Mouse (Mus musculus) erythroblast, adult 5-6 weeks (primary cell): Measurements from ENCODE around the gene Ugt1a9. TPM values are rescaled to one million over a fixed set of nuclear protein-coding genes. Genes with fewer than 3 reads are reported as not detected.
A peak's percentile ranks its signal among the peaks of the same experiment; 100 is the strongest.
"Not testable (repeated sequence)": the region's sequence is repeated elsewhere in the genome, so short reads cannot be mapped to it uniquely, and the experiment has no call there.

Experiments used
- ATAC-seq: replicated peaks from 2 replicates; pipeline ENCODE4 v1.8.0; 2016; ENCODE audit warnings: moderate number of reproducible peaks, mild to moderate bottlenecking, moderate TSS enrichment, inconsistent platforms; ENCODE audit not compliant: poor library complexity, low FRiP score, severe bottlenecking
- total RNA-seq, 2 experiments: library from RNA; stranded (forward) in 1 of 2; stranded (reverse) in 1 of 2; fragments of 150-400 nt in 1 of 2; fragments of 200-764, 138-1000 nt in 1 of 2; gene quantifications; 2 replicates each; pipeline versions ENCODE4 v1.2.3 to v1.2.4; 2015 to 2017; ENCODE audit warnings: low replicate concordance in 2 of 2

Ugt1a9 gene
- total RNA-seq, 2 experiments from 2014 or later = not detected

DNA sequence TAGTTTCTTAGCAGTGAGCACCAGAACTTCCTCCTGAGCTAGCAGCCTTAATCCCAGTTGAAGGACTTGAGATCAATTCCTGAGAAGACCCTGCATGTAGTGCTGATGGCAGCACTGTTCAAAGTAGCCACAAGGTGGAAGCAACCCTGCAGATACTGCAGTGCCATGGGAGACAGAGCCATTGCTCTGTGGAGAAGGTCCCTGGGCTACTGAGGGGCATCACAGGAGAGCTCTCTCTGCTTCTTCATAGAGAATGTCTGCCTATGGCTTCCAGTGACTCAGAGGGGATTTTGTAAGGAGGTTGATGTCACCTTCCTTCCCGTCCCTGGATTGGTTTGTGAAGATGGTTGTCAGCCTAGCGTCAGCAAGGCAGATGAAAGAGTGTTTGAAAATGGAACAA lies 79.5 kb downstream of the Ugt1a9 start:
- not testable (repeated sequence) for ATAC-seq

DNA sequence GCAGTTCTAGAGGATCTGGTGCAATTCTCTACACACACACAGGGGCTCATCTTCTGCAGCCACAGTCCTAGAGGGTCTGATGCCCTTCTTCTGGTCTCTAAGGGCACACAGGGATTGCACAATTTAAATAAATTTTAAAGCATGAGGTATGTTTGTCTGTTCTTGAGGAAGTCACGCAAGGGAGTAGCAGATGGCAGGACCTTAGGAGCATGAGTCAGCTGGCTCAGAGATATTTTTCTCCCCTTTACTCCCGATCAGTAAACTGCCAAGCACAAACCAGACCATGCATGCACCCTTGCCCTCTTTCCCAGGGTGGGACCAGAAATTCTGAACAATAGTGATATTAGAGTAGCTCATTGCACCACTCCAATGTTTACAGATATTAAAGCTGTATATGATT lies 87.8 kb downstream of the Ugt1a9 start:
- no peak for ATAC-seq

DNA sequence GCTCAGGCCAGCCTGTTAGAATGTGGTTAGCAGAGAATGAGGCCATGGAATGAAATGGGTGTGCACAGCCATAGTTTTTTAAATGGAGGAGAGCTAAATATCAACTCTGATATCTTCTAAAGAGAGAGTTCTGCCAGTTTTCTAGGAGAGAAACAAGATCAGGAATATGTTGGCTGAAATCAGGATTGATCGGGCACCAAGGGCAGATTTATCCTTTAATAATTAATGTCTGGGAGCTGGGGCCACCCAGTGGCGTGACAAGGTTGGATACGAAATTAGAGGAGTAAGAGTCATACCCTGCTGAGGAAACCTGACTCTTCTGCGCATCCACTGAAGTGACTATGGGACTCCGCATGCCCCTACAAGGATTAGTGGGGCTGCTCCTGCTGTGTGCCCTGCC lies 95.1 kb downstream of the Ugt1a9 start, which contains the start of gene Ugt1a5:
Gene Ugt1a5, plus strand, starts transcription at position 302 of the 400 bp plus-strand sequence.
- ATAC-seq = no peak

DNA sequence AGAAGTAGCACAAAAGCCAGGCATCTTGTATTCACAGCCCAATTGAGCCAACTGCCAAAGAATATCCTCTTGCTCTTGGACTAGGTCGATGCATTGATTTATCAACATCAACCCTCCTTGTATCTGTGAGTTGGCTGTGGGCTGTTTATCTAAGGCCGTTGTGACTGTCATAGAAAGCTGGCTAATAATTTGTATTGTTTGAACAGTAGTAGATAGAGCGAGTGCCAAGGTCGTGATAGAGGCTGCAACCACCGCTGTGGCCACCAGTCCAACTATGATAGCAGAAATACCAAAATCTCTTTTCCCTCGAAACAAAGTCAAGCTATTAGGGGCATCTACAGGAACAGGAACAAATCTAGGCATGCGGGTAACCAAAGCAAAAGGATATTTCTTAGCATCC lies 101.6 kb downstream of the Ugt1a9 start:
- ATAC-seq = not testable (repeated sequence)

DNA sequence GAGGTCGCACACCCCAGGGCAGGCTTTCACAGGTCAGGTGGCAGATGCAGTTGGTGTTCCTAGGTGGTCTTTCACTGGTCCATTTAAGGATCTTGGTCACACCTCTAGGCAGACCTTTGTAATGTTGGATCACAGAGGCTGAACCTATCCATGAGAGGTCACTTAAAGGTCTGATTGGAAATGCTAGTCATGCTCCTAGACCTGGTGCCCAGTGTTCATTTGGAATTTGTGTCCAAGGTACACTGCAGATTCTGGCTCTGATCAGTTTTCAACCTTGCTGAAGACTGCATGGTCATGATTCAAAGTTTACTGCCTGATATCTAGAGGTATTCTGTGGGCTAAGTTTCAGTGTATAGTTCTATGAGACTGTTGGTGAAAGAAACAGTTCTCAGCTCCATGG lies 109.1 kb downstream of the Ugt1a9 start:
- no peak for ATAC-seq

DNA sequence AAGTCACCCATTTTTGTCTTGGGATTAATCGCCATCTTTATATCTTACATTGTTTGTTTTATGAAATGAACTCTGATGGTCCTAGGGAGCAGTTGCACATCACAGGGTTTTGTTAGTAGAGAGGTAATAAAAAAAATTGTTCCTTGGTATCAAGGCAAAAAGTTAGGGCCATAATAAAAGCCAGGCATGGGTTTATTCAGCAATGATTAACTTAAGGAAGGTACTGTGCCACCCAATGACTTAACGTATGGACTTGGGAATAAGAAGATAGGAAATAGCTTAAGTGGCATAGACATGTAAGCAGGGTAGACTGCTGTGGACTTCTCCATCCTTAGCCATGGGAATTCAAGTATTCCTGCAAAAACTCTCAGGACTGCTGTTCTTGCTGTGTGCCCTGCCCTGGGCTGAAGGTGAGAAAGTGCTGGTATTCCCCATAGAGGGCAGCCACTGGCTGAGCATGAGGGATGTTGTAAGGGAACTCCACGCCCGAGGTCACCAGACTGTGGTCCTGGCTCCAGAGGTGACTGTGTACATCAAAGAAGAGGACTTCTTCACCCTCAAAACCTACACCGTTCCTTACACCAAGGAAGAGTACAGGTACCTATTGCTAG lies 115.8 kb downstream of the Ugt1a9 start:
- no peak for ATAC-seq

DNA sequence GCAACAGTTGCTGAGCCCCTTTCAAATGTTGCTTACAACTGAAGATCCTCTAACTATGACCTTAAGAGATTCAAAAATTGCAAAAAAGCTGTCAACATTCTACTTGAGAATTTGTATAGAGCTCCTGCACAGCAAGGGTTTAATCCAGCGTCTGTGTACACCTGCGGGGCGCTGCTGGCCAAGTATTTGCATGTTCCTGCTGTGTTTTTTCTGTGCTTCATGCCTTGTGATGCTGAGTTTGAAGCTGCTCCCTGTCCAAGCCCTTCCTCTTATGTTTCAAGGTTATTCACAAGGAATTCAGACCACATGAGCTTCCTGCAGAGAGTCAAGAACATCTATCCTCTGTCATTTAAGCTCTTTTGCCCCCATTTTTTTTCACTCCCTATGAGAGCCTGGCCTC lies 121.5 kb downstream of the Ugt1a9 start:
- no peak for ATAC-seq

DNA sequence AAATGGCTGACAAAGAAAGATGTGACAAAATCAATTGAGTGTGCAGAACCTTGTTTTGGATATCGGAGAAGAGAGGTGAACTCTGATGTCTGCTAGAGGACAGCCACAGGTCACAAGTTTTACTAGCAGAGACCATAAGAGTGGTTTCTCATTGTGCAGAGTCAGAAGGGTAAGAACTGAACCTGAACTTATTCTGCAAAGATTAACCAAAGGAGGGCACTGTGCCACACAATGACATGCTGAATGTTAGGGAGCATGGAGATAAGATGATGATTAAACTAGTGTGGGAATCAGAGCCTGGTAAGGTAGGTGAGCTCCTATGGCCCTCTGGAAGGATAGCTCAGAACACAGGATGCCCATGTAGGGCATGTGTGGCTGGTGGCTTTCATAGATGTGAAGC lies 125.1 kb downstream of the Ugt1a9 start:
- ATAC-seq = 0 out of 2 replicates have a peak, but pooled peaks have one; percentile 43

DNA sequence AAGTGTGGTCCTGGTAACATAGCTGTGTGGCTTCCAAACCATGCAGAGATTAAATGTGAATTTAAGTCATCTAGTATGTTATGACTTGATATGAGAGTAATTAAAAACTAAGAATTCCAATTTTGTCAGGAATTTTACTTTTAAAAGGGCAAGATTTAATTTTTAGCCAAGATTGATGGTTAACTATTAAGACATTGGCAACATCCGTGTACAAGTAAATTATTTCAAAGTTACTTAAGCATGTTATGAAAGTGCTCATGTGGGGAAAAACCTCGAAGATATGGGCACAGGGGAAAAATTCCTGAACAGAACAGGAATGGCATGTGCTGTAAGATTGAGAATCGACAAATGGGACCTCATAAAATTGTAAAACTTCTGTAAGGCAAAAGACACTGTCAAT lies 126.8 kb downstream of the Ugt1a9 start:
- no peak for ATAC-seq

DNA sequence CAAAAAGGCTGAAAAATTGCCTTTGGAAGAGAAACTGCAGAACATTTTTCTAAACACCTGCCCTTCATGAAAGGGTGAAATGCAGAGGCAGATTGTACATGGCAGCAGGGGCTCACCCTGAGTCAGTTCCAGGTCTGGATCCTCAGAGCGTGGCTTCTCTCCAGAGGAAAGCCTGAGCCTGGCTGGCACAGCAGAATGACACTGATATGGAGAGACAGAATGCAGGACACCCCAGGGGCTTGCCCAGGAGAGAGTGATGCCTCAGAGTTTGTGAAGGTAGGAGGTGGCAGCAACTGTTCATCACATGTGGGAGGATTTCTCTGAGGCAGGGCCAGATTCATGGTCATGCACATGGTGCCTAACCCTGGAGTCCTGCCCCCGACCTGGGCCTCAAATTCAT lies 129.4 kb downstream of the Ugt1a9 start:
- no peak for ATAC-seq

DNA sequence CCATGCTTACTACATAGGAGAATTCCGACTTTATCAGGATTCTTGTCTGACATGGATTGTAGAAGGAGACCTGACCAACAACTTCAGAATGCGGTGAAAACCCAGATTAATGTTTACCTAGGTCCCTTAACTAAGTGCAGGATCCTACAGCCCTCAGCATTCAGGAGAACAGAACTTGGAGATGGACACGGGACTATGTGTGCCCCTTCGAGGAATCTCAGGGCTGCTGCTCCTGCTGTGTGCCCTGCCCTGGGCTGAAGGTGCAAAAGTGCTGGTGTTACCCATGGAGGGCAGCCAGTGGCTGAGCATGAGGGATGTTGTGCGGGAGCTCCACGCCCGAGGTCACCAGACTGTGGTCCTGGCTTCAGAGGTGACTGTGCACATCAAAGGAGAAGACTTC lies 129.9 kb downstream of the Ugt1a9 start, which contains the start of gene Ugt1a2:
Gene Ugt1a2, plus strand, starts transcription at position 146 of the 400 bp plus-strand sequence.
- ATAC-seq = no peak

DNA sequence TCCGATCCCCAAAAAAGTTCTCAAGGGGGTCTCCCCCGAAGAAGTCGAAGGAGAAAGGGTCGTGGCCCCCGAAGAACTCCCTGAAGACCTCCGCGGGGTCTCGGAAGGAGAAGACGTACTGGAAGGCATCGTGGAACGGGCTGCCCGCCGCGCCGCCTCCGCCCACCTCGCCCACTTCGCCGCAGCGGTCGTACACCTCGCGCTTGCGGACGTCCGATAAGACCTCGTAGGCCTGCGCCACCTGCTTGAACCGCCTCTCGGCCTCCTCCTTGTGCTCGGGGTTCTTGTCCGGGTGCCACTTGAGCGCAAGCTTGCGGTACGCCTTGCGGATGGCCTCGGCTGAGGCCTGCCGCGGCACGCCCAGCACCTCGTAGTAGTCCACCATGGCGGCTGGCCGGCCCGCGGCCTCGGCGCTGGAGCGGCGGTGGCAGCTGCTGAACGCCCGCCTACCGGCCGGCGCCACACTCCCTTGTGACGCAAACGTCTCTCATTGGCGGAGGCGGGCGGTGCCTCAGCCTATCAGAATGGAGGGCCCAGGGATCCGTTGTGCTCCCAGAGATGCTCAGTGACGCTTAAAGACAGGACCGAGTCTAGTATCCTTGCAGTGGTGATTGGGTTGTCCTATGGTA lies 134.8 kb downstream of the Ugt1a9 start, which contains the start of gene Dnajb3:
Gene Dnajb3, minus strand, starts transcription at position 489 of the 629 bp plus-strand sequence.
- ATAC-seq = peak; percentile 82

DNA sequence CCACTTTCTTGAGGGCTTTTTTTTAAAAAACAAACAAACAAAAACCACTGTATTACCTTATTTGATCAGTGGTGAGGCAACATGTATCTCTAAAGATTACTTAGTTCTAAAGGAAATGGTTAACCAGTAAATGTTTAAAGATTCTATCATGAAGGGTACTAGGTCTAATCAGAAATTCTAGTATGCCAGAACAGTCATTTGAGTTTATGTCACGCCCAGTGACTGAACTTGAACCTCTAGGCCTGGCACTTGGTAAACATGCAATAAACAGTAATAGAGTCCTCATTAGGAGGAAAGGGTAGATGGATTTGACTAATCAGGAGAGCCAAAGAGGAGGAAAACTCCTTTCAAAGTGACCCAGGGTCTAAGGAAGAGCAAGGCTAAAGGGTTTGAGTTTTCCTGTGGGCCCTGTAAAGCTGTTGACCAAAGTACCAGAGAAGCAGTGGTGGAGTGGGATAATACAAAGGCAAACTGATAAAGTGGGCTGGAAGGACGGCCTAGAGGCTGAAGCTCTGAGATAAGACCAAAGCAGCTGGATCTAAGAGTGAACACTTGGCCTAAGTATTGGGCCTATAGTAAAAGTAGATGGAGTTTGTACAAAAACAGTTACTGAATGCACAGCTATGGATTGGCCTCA lies 136.4 kb downstream of the Ugt1a9 start:
- ATAC-seq = peak; percentile 83

DNA sequence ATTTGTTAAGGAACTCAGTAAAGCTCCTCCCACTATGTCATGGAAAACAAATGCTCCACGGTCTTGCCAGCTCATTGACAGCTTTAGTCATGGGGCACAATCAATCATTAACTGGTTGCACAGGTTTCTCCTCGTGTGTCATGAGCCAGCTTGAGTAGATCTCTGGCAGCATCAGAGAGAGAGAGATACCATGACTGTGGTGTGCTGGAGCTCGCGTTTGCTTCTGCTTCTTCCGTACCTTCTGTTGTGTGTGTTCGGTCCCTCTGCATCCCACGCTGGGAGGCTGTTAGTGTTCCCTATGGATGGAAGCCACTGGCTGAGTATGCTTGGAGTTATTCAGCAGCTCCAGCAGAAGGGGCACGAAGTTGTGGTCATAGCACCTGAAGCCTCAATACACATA lies 141.2 kb downstream of the Ugt1a9 start, which contains the start of gene Ugt1a1:
Gene Ugt1a1, plus strand, starts transcription at position 148 of the 400 bp plus-strand sequence.
- no peak for ATAC-seq

DNA sequence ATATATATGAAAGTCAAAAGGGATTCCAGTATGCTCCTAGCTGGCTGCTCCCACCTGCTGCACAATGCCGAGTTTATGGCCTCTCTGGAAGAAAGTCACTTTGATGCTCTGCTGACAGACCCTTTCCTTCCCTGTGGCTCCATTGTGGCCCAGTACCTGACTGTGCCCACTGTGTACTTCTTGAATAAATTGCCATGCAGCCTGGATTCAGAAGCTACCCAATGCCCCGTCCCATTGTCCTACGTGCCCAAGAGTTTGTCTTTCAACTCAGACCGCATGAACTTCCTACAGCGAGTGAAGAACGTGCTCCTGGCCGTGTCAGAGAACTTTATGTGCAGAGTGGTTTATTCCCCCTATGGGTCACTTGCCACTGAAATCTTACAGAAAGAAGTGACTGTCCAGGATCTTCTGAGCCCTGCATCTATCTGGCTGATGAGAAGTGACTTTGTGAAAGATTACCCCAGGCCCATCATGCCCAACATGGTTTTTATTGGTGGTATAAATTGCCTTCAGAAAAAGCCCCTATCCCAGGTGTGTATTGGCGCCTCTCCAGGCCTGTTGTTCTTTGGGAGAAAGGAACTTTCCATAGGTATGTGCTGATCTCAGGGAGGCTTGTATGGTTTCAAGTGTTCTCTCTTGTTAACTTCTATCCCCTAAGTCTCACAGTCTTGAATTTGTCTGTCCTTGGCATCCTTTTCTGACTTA lies 141.9 kb downstream of the Ugt1a9 start:
- no peak for ATAC-seq

DNA sequence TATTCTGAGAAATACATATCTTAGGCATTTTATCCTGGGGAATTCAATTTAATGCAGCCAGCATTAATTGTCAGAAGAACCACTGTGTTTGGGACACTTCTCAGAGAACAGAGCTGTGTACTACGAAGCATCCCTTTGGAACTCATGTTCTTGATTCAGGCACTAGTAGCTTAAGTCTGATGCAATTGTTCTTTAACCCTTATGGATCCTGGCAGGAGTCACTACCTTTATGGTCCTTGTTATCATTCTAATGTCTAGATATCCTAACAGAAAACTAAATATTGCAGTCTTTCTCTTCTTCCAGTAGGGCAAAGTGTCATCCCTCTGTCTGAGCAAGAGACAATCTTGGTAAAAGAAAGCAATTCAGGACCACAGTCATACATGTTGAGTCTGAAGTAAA lies 142.5 kb downstream of the Ugt1a9 start:
- no peak for ATAC-seq

DNA sequence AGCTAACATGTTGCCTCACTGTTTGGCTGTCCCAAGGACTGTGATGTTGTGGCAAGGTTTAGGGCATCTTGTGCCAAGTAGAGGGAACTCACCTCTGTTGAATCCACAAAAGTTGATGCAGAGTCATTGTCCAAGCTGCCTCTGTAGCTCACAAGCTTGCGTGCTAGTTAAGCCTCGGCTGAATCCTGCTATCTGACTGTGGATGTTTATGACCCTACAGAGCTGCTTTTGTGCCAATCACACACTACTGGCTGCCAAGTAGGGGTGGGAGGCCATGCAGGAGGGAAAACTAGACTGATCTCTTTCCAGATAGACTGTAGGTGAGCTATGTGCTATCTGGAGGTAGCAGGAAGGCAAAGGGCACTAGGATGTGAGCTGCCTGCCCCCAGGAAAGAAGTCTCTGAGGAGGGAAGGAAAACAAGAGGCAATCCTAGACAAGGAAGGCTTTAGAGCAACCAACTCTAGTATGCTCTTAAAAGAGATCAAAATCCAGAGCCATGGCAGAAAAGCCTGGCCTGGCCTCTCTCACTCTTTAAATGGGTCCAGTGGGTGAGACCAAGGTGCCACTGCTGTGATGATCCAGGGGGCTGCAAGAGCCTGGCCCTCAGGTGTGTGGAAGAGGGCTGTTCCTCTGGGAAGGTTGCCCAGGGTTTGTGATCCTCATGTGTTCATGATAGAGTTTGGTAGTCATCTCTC lies 143.3 kb downstream of the Ugt1a9 start:
- peak; percentile 19 for ATAC-seq

DNA sequence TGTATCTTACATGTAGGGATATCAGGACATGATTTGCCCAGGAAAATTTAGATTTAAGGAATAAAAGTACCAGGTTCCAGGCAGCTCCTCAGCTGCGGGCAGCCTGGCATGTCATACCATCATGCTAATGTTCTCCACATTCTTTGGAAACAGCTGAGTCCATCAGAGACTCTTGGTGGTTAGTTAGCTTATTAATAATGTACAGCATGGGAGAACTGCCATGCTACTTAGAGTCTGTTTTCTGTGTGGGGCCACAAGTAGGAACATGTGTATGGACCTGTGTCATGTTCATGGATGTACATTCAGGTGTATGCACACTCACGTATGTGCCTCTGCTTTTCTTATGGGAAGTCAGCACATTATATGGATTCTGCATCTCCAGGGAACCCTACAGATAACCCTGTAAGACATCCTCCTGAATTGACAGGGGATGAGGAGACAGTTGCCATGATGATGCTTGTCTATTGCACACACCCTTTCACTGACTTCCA lies 143.9 kb downstream of the Ugt1a9 start:
- no peak; the same call in 1 of the 2 replicates for ATAC-seq
